Mouse (Mus musculus) hindbrain, embryonic 12.5 days (tissue): ENCODE data around the gene Cul4a. TPM values are rescaled to one million over a fixed set of nuclear protein-coding genes. Genes with fewer than 3 reads are reported as not detected.
A peak's percentile ranks its signal among the peaks of the same experiment; 100 is the strongest.

Experiments used
- ATAC-seq: fragments of 200-750 bp; cut with Nextera tagmentation; 2 replicates; pipeline ENCODE4 v1.8.0; 2017; ENCODE audit warnings: moderate TSS enrichment; ENCODE audit not compliant: low FRiP score
- H3K27ac ChIP-seq: fragments of 300-500 bp; sonication (generic); 2 replicates; pipeline ENCODE4 v1.5.1; 2016; ENCODE audit warnings: mild to moderate bottlenecking
- H3K27me3 ChIP-seq: fragments of 300-500 bp; sonication (generic); 2 replicates; pipeline ENCODE4 v1.6.1; 2016; ENCODE audit warnings: mild to moderate bottlenecking
- H3K36me3 ChIP-seq: fragments of 300-500 bp; sonication (generic); 2 replicates; pipeline ENCODE4 v1.6.1; 2016; ENCODE audit warnings: mild to moderate bottlenecking
- H3K4me1 ChIP-seq: fragments of 300-500 bp; sonication (generic); 2 replicates; pipeline ENCODE4 v1.6.1; 2016
- H3K4me2 ChIP-seq: fragments of 300-500 bp; sonication (generic); replicated peaks from 2 replicates; pipeline ENCODE4 v1.6.1; 2016; ENCODE audit warnings: mild to moderate bottlenecking
- H3K4me3 ChIP-seq: fragments of 300-500 bp; sonication (generic); 2 replicates; pipeline ENCODE4 v1.5.1; 2016; ENCODE audit warnings: mild to moderate bottlenecking
- H3K9ac ChIP-seq: fragments of 300-500 bp; sonication (generic); 2 replicates; pipeline ENCODE4 v1.6.1; 2016; ENCODE audit warnings: mild to moderate bottlenecking, moderate library complexity
- H3K9me3 ChIP-seq: fragments of 300-500 bp; sonication (generic); replicated peaks from 2 replicates; pipeline ENCODE4 v1.6.1; 2016; ENCODE audit warnings: mild to moderate bottlenecking
- whole genome bisulfite sequencing: fragments of 180-500 bp; shearing (Covaris S2); methylation state at CpG from one replicate; pipeline ENCODE4 v1.1.7; 2016; 5-methylcytosine and 5-hydroxymethylcytosine counted together
- microRNA counts: library from miRNA; unstranded; fragments of <30 nt; microRNA quantifications from one replicate; lab custom pipeline; 2017
- microRNA-seq: library from miRNA; unstranded; fragments of <30 nt; microRNA quantifications from one replicate; pipeline ENCODE4, GENCODE M21; 2017
- polyA plus RNA-seq: library from polyadenylated mRNA; unstranded; fragments of >200 nt; fragmentation: Nextera tagmentation; extraction: Ambion mirVana; gene quantifications from 2 replicates; pipeline ENCODE4 v1.2.1, GENCODE M21; 2016

Cul4a gene
- polyA plus RNA-seq, 1 experiment from 2014 or later, result 92.1 TPM

- no peak for ATAC-seq
- H3K4me3 ChIP-seq, result no peak overlapping the region
- H3K9me3 ChIP-seq, result no peaks in the 10 kb centered on the region
- H3K27me3 ChIP-seq, result no peaks in the 10 kb centered on the region
- WGBS, result 84% methylated on average over 9 of the region's 9 CpGs
- H3K4me1 ChIP-seq, result no peaks in the 10 kb centered on the region
- H3K9ac ChIP-seq, result no peak overlapping the region
- H3K4me2 ChIP-seq, result no peak overlapping the region
- peaks cover 13% of the 10 kb centered on the region; the same call in 1 of the 2 replicates for H3K36me3 ChIP-seq
- no peak overlapping the region for H3K27ac ChIP-seq
Observed at GRCm38 (mm10) chr8:13187229-13187628, 81.8 kb downstream of the Cul4a start.

GRCm38 (mm10) chr8:13187638-13188037 is 82.2 kb downstream of the Cul4a start:
- 69% methylated on average over 7 of the region's 7 CpGs for WGBS
- ATAC-seq, result no peak
- Histone ChIP-seq H3K9ac (no peak overlapping the region), H3K4me2 (no peak overlapping the region), H3K4me1 (no peaks in the 10 kb centered on the region), H3K27ac (no peak overlapping the region), H3K9me3 (no peaks in the 10 kb centered on the region), H3K4me3 (no peak overlapping the region), H3K36me3 (peaks cover 13% of the 10 kb centered on the region; the same call in 1 of the 2 replicates), H3K27me3 (no peaks in the 10 kb centered on the region)

- Histone ChIP-seq H3K27me3 (no peaks in the 10 kb centered on the region), H3K9ac (no peak overlapping the region), H3K4me1 (no peaks in the 10 kb centered on the region), H3K27ac (no peak overlapping the region), H3K4me2 (no peak overlapping the region), H3K36me3 (peaks cover 13% of the 10 kb centered on the region; the same call in 1 of the 2 replicates), H3K9me3 (no peaks in the 10 kb centered on the region), H3K4me3 (no peak overlapping the region)
- no peak for ATAC-seq
- WGBS, result 93% methylated on average over 13 of the region's 13 CpGs
Observed at GRCm38 (mm10) chr8:13188052-13188555, 82.7 kb downstream of the Cul4a start.

GRCm38 (mm10) chr8:13188857-13189256 is 83.4 kb downstream of the Cul4a start:
- no peak overlapping the region for H3K27ac ChIP-seq
- H3K4me3 ChIP-seq, result no peak overlapping the region
- ATAC-seq, result no peak
- no peaks in the 10 kb centered on the region for H3K9me3 ChIP-seq
- no peaks in the 10 kb centered on the region for H3K4me1 ChIP-seq
- H3K36me3 ChIP-seq, result peaks cover 13% of the 10 kb centered on the region; the same call in 1 of the 2 replicates
- H3K27me3 ChIP-seq, result no peaks in the 10 kb centered on the region
- H3K9ac ChIP-seq, result no peak overlapping the region
- 83% methylated on average over 1 of the region's 1 CpGs for WGBS
- H3K4me2 ChIP-seq, result no peak overlapping the region

- no peak overlapping the region for H3K4me2 ChIP-seq
- no peak overlapping the region for H3K4me3 ChIP-seq
- H3K4me1 ChIP-seq, result no peaks in the 10 kb centered on the region
- no peak for ATAC-seq
- H3K27ac ChIP-seq, result no peak overlapping the region
- H3K36me3 ChIP-seq, result 0 out of 2 replicates have a peak, but pooled peaks cover 8% of the 10 kb centered on the region
- H3K9me3 ChIP-seq, result no peaks in the 10 kb centered on the region
- H3K9ac ChIP-seq, result no peak overlapping the region
- no peaks in the 10 kb centered on the region for H3K27me3 ChIP-seq
- WGBS, result 87% methylated on average over 8 of the region's 8 CpGs
Observed at GRCm38 (mm10) chr8:13190235-13190634, 84.8 kb downstream of the Cul4a start.

- H3K27me3 ChIP-seq, result peaks cover 9% of the 10 kb centered on the region
- WGBS, result 42% methylated on average over 10 of the region's 10 CpGs
- no peak overlapping the region for H3K27ac ChIP-seq
- ATAC-seq, result no peak
- H3K4me2 ChIP-seq, result no peak overlapping the region
- no peaks in the 10 kb centered on the region for H3K36me3 ChIP-seq
- H3K4me3 ChIP-seq, result no peak overlapping the region
- no peak overlapping the region for H3K9ac ChIP-seq
- no peaks in the 10 kb centered on the region for H3K9me3 ChIP-seq
- peaks cover 4% of the 10 kb centered on the region; the same call in 1 of the 2 replicates for H3K4me1 ChIP-seq
Observed at GRCm38 (mm10) chr8:13194818-13195217, 89.4 kb downstream of the Cul4a start.

GRCm38 (mm10) chr8:13197493-13197892 is 92.1 kb downstream of the Cul4a start:
- Histone ChIP-seq H3K36me3 (no peaks in the 10 kb centered on the region), H3K27me3 (peaks cover 32% of the 10 kb centered on the region), H3K27ac (no peak overlapping the region), H3K9ac (no peak overlapping the region), H3K4me2 (no peak overlapping the region), H3K4me1 (peaks cover 10% of the 10 kb centered on the region), H3K4me3 (no peak overlapping the region), H3K9me3 (no peaks in the 10 kb centered on the region)
- no peak for ATAC-seq
- WGBS, result 91% methylated on average over 5 of the region's 5 CpGs

MicroRNAs encoded within 50 kb of the gene (microRNA counts, 519-probe panel; counts per million panel counts)
- microRNA mmu-miR-1968 (lab: Ali Mortazavi, UCI), result 2,810 counts per million, percentile 68 among the panel's probes with 10 or more counts

Small RNA genes within 50 kb of the gene (microRNA-seq; reads per million reads assigned to microRNA genes)
- 11.1 reads per million, percentile 22 among the genes with 10 or more reads in this experiment for gene Mir1968
- gene Mir7065, result not detected

Other genes with a start within 250 kb of the Cul4a start
- 98.3 TPM in 2 replicates for gene Mcf2l, start 231.8 kb upstream of the Cul4a start, polyA plus RNA-seq
- not detected in 2 replicates for gene F7, start 79.6 kb upstream of the Cul4a start, polyA plus RNA-seq
- 0.59 and 0.66 TPM in 2 replicates for gene F10, start 68.3 kb upstream of the Cul4a start, polyA plus RNA-seq
- gene Proz, start 44.7 kb upstream of the Cul4a start, polyA plus RNA-seq, result 0.65 and 0.68 TPM in 2 replicates
- 51.3 and 59.3 TPM in 2 replicates for gene Pcid2, start 162 bp upstream of the Cul4a start, polyA plus RNA-seq
- gene Lamp1, start 53.5 kb downstream of the Cul4a start, polyA plus RNA-seq, result 276 and 280 TPM in 2 replicates
- 9.2 and 10.8 TPM in 2 replicates for gene Grtp1, start 95.0 kb downstream of the Cul4a start, polyA plus RNA-seq
- 0.25 and 0.40 TPM in 2 replicates for gene Adprhl1, start 148.5 kb downstream of the Cul4a start, polyA plus RNA-seq
- gene Dcun1d2, start 182.5 kb downstream of the Cul4a start, polyA plus RNA-seq, result 30.6 and 32.4 TPM in 2 replicates
- 49.5 and 59.4 TPM in 2 replicates for gene Tmco3, start 182.6 kb downstream of the Cul4a start, polyA plus RNA-seq
- gene Tfdp1, start 233.1 kb downstream of the Cul4a start, polyA plus RNA-seq, result 144 and 147 TPM in 2 replicates